Mouse (Mus musculus) lung, postnatal 10 days (tissue): ENCODE data around the gene Cpeb4.

Source experiments
- DNase-seq: peaks from one replicate; pipeline ENCODE4 v3.0.0; 2021

Cpeb4 gene

DNA sequence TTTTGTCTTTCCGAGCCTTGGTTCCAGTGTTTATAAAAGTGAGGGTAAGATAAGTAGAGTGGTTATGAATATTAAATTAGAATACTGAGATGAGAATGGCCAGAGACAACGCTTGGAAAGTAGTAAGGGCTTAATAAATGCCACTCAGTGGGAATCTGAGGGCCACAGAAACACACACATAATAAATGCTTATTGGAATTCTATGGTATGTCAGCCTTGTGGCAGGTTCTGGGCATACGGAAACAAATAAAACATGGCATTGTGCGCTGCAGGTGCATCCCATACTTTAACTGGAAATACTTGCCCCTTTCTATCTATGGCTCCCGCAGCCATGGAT, 24.6 kb upstream of the Cpeb4 start:
- no peak for DNase-seq

- DNase-seq: no peak
These were observed 23.3 kb upstream of the Cpeb4 start for GRCm38 (mm10) chr11:31848725-31849124.

DNA sequence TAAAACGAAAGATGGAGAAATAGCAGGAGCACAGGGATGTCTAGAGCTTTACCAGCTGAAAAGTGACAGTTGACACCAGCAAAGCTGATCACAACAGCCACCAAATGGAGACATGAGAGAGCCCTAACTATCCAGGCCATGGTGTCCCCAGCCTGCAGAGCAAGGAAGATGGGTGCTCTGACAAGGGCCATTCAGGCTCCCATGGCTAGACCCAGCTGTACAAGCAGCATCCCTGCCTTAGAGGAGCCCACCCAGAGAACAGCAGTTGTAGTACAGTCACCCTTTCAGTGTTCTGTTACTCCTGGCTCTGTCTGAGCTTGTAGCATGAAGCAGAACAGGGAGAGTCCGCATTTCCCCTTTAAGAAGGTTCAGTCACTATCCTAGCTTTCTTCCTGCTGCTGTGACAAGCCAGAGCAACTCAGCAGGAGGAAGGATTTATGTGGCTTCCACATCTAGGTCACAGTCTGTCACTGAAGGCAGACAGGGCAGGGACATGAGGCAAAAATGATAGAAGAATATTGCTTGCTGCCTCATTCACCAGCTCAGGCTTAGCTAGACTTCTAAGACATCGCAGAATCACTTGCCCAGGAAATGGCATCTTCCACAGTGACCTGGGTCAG, 21.7 kb upstream of the Cpeb4 start:
- DNase-seq: no peak

DNA sequence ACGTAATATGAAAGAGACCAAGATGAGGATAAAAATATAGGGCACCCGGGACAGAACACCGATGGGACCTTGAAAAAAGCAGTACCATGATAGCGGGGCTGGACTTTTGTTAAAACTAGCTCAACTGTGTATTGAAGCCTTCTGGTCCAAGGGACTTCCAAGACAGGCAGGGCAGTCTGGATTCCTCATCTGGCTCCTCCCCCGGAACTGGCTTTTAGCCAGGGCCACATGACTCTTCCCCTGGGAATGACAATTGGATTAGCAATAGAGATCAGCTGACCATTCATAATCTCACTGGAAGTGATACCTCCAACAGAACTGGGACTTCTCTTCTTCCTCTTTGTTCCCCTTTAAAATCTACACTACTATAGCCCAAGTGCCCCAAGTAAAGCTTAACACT, 21.0 kb upstream of the Cpeb4 start:
- peak; percentile 72 for DNase-seq

DNA sequence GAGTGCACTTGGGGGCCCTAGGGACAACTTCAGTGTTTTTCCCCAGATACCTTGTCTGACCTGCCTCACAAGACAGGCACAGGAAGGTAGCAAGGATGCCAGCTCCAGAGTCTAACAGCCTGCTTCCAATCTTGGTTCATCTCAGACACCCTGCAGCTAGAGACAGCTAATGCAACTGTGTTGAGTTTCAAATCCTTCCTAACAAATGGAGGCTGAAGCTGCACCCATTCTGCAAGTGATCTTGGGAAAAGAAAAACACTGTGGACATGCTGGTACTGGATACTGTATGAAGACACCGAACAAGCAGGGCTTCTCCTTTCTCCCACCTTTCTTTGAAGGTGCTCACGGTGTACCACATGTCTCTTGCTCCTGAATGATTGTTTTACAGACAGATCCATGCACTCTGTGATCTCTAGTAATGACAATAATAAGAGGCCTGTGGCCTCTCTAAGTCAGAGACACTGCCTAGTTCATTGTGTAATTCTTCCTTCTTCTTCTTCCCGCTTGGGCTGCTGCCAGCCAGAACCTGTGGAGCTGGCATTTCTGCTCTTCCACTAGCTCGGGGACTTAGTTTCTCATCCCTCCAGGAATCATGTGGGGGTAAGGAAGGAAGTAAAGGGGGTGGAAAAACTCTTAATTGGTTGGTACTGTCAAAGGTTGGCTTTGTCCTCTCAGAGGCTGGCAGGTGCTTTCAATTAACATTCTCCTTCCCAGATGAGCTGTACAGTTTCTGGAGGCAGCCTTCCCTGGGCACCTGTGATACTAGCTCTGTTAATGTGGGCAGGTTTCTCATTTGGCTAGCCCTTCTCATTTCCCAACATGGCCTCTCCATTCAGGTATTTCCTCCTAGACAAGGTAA, 20.1 kb upstream of the Cpeb4 start:
- DNase-seq: no peak

DNA sequence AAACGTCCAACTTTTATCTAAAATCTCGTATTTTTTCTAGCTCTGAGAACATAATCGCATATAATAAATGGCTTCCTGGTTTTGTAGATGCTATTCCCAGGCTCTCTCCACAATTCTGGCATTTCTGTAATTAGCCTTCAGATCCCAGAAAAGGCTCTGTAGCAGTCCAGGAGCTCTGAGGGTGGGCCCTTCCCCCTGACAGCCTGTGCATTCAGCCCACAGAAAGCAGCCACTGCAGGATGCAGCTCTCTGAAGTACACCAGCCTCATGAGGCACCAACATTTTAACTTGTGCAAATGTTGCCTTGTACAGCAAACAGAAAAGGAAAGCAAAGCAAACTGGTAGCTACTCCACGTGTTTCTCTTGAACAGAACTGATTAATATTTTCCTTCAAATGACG, 17.1 kb upstream of the Cpeb4 start:
- no peak for DNase-seq

DNA sequence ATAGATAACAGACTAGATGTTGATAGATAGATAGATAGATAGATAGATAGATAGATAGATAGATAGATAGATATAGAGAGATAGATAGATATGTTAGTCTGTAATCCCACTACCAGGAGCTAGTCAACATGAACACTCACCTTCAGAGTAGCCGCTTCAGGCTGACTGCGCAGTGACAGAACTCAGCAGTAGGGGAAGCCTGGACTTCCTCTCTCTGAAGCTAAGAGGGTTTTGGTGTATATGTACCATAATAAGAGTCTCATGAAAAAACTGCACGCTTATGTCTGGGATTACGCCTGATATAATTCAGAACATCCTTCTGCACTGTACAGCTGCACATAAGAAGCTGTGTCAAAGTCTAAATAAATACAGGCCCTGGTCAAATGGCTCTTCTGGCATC, 14.5 kb upstream of the Cpeb4 start:
- DNase-seq: no peak

DNA sequence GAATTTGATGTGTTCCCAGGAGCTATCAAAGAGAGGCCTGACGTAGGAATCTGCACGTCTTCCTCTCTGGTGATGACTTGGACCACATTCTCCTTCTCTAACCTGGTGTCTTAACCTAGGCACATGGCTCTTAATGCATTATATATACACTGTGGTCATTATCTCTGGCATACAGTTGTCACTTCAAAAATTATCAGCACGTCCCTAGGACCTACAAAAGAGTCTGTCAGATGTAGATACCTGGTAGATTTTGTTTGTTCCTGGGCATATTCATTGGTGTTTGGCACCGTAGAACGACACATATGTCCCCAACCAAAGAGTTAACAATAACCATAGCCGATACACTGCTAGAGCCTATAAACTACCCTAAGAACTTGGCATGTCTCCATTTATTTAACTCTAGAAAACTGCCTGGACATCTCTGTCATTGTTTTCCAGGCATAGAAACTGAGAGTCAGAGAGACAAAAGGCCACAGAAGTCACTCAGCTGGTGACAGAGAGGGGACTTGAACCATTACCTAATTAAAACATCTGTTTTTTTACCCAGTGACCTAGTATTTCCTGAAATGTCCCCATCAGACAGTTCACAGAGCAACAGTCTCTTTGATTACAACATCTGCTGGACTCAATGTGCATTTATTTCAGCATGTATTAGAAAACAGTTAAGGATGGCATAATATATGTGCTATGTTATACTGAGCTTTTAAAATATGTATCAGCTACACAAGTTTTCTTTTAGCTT, 10.7 kb upstream of the Cpeb4 start:
- no peak for DNase-seq

GRCm38 (mm10) chr11:31867976-31868375, 4.0 kb upstream of the Cpeb4 start:
- no peak for DNase-seq

DNA sequence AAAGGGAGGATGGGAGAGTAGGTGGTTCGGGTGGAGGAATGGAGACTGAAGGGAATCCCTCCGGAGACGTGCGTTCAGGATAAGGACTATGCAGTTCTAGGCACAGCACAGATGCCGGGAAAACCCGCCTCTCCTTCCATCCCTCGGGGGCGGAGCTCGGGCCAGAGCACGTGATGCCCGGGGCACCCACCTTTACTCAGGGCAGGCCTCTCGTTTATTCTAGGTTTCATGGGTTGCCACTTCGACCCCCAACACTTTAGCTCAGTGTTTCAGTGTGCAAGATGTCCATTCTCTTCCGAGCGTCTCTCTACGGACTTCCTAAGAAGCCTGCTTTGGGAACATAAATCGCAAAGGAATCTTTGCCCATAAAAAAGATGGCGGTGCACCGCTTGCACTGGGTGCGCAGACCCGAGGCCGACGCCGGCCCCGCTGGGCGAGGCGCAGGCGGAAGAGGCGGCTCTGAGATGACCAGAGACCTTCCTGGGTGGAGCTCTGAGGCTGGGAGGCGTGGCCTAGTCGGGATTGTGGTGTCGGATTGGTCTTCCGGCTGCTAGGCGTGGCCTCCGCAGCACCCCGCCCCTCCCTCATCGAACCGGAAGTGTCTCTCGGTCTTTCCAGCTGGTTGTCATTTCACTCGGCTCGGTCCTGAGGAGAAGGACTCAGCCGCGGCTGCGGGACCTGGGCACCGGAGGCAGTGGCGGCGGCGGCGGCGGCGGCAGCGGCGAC, 1.6 kb upstream of the Cpeb4 start:
- DNase-seq: peak; percentile 100

DNA sequence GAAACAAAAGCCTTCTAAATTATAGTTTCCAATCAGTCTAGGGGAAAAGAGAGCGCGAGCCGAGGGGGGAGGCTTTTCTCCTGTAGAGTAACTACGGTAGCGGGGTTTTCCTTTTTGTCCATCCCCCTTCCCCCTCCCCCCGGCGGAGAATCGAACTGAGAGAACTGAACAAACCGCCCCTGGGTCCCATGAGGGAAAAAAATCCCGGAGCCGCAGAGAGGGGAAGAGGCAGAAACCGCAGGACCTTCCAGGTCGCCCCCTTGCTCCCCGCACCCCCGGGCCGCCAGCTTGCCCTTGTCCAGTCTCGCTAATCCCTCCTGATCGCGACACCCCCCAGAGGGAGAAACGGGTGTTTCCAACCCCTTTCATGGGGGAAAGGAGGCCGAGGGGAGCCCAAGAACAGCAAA, 873 bp upstream of the Cpeb4 start:
- DNase-seq: peak; percentile 67

- peak; percentile 10 for DNase-seq
These were observed 693 bp downstream of the Cpeb4 start for GRCm38 (mm10) chr11:31872546-31873261.

- no peak for DNase-seq
These were observed 2.1 kb downstream of the Cpeb4 start for GRCm38 (mm10) chr11:31874071-31874470.

DNA sequence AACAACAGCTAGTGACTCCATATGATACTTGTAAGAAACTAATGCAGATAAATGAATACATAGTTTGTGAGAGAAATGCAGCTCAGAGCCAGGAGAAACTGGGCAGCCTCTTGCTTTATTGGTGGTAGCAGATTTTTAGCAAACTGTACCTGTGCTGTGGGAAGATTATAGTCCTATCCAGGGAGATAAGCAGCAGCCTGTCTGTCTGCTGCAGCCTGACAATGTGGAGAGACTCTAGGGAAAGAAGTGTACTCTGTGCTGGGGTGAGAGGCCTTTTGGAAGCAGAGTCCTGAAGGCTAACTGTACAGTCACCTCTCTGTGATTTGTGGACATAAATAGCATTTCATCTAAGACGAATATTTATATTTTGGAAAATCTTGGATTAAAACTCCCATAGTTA, 11.7 kb downstream of the Cpeb4 start:
- DNase-seq: no peak

DNA sequence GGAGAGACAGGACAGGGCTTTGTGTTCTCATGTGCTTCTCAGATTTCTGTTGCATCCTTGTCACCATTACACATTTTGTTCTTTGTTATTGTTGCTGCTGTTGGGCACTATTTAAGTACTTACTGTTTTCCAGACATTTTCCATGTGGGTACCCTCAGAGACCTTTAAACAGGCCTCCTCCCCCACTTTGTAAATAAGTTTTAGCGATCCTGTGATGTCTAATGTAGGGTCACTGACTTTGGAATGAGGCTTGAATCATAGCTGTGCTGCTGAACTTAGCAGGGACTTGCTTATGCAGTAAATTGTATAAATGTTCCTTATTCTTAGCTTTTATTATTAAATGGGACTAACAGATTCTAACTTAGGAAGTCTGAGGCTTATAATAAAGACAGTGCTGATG, 13.8 kb downstream of the Cpeb4 start:
- no peak for DNase-seq

DNA sequence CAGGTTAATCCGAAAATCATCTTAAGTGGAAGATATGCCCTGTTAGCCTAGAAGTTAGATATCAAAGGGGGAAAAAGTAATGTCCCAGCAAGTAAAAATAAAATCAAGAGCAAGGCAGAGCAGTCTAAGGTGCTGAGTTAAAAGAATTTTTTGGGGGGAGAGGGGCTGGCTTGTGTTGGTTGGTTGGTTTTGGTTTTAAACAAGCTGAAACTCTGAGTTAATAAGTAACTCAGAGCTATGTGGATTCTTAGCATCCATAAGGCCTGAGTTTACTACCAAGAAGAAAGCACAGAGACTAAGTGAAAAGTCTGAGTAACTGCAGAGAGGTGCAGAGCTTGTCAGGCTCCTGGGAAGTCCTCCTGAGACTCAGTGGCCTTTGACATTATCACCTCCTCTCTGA, 16.2 kb downstream of the Cpeb4 start:
- DNase-seq: no peak

DNA sequence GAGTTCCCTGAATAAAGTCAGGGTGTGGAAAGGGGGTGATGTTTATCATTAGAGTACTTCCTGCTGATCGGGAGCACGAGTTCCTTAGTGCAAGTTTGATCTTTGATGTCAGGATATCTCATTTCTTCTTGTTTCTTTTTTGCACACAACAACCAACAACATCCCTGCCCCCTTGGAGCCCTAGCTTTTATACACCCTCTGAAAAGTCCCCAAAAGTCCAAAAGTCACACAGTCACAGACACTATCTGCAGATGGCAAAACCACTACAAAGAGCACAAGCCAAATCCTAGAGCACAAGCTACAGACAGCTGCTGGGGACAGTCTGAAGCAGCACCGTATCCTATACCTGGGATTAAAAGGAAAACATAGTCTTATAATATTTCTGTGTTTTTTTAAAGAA, 20.1 kb downstream of the Cpeb4 start:
- no peak for DNase-seq

- DNase-seq: no peak
These were observed 21.6 kb downstream of the Cpeb4 start for GRCm38 (mm10) chr11:31893639-31894038.

DNA sequence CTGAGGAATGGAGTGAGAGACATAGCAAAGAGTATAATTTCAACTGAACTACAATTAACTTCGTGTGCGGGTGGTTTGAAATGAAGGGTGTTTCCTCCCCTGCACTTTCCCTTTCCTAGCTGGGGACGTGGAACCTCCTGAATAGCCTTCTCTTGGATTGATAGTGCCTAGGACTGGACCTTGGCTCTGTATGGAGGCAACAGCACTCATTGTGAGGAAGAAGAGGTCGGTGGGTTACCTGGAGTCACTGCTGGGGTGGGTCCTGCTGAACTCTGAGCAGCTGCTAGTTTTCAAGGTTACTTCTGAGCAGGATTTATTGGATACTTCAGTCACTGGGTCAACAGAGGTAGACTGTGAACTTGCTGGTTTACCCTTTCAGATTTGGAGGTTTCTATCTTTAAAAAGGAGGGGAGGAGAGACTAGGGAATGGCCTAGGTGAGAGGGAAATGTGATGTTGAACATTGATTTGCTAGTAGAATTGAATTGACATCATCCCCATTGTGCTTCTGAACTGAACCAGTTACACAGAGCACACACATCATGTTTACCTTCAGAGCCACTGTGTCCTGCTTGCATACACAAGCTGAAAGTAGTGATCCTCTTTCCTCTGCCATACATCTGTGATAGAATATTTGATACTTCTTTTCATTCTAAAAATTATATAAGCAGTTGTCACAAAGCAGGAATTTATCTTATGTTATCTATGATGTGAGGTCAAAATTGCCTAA, 24.2 kb downstream of the Cpeb4 start:
- DNase-seq: no peak

GRCm38 (mm10) chr11:31896905-31897304, 24.9 kb downstream of the Cpeb4 start:
- no peak for DNase-seq

- DNase-seq: no peak
These were observed 27.2 kb downstream of the Cpeb4 start for GRCm38 (mm10) chr11:31899166-31899565.

DNA sequence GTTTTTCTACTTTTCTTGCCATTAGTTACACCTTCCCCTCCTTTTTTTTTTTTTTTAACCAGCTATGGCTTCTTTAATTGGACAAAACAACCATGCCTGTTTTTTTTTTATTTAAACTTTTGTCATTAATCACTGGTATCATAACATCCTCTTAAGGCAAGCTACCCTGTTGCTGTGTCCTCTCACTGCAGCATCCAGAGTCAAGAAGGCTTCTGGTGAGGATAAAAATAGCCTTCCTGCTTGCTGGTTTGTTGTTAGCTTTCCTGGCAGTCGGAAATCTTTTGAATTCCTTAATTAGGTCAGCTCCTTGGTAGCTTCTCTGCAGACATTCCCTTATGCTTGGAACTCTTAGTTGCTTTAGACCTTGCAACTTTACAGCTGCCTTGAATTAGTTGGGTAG, 28.7 kb downstream of the Cpeb4 start:
- DNase-seq: peak; percentile 41
